Mouse (Mus musculus) bone marrow, adult 2 months (tissue): ENCODE results near the gene 1190005I06Rik.

Experiments used
- CTCF ChIP-seq: fragments of 200-500 bp; IDR thresholded peaks from 2 replicates; pipeline ENCODE4 v1.5.1; 2011; ENCODE audit warnings: low read length, control low read depth; ENCODE audit not compliant: control insufficient read depth, insufficient read depth
- POLR2A ChIP-seq: fragments of 200-500 bp; IDR thresholded peaks from 2 replicates; pipeline ENCODE4 v1.6.1; 2011; ENCODE audit warnings: low read depth, mild to moderate bottlenecking, control low read depth, low read length, borderline replicate concordance; ENCODE audit not compliant: control insufficient read depth

GRCm38 (mm10) chr8:120630848-120631247 is 16.6 kb downstream of the 1190005I06Rik start:
- no peak for TF ChIP-seq CTCF
- TF ChIP-seq POLR2A, result no peak
